Mouse (Mus musculus) forebrain, embryonic 13.5 days (tissue): Measurements from ENCODE around the gene Fam20b. TPM values are rescaled to one million over a fixed set of nuclear protein-coding genes. Genes with fewer than 3 reads are reported as not detected.

Experiments
- ATAC-seq: fragments of 200-750 bp; cut with Nextera tagmentation; 2 replicates; pipeline ENCODE4 v1.8.0; 2017
- H3K27ac ChIP-seq: fragments of 300-500 bp; sonication (generic); 2 replicates; pipeline ENCODE4 v1.5.1; 2015; ENCODE audit warnings: inconsistent platforms, mild to moderate bottlenecking, moderate library complexity
- H3K27me3 ChIP-seq: fragments of 300-500 bp; sonication (generic); 2 replicates; pipeline ENCODE4 v1.6.1; 2015; ENCODE audit warnings: mild to moderate bottlenecking, inconsistent platforms
- H3K36me3 ChIP-seq: fragments of 300-500 bp; sonication (generic); 2 replicates; pipeline ENCODE4 v1.6.1; 2015; ENCODE audit warnings: mild to moderate bottlenecking, inconsistent platforms; ENCODE audit not compliant: poor library complexity, severe bottlenecking
- H3K4me1 ChIP-seq: fragments of 300-500 bp; sonication (generic); 2 replicates; pipeline ENCODE4 v1.6.1; 2015; ENCODE audit warnings: inconsistent platforms
- H3K4me2 ChIP-seq: fragments of 300-500 bp; sonication (generic); 2 replicates; pipeline ENCODE4 v1.6.1; 2015; ENCODE audit warnings: inconsistent platforms, mild to moderate bottlenecking, moderate library complexity
- H3K4me3 ChIP-seq: fragments of 300-500 bp; sonication (generic); 2 replicates; pipeline ENCODE4 v1.5.1; 2015; ENCODE audit warnings: mild to moderate bottlenecking, inconsistent platforms
- H3K9ac ChIP-seq: fragments of 300-500 bp; sonication (generic); 2 replicates; pipeline ENCODE4 v1.6.1; 2015; ENCODE audit warnings: mild to moderate bottlenecking, inconsistent platforms
- H3K9me3 ChIP-seq: fragments of 300-500 bp; sonication (generic); replicated peaks from 2 replicates; pipeline ENCODE4 v1.6.1; 2016; ENCODE audit warnings: inconsistent platforms
- WGBS: fragments of 180-500 bp; shearing (Covaris S2); methylation state at CpG from one replicate; pipeline ENCODE4 v1.1.7; 2015; 5-methylcytosine and 5-hydroxymethylcytosine counted together
- polyA plus RNA-seq: library from polyadenylated mRNA; unstranded; fragments of >200 nt; fragmentation: Nextera tagmentation; extraction: Ambion mirVana; gene quantifications from 2 replicates; pipeline ENCODE4 v1.2.1, GENCODE M21; 2015

Fam20b gene
- 18.0 and 18.2 TPM in 2 replicates for polyA plus RNA-seq

DNA sequence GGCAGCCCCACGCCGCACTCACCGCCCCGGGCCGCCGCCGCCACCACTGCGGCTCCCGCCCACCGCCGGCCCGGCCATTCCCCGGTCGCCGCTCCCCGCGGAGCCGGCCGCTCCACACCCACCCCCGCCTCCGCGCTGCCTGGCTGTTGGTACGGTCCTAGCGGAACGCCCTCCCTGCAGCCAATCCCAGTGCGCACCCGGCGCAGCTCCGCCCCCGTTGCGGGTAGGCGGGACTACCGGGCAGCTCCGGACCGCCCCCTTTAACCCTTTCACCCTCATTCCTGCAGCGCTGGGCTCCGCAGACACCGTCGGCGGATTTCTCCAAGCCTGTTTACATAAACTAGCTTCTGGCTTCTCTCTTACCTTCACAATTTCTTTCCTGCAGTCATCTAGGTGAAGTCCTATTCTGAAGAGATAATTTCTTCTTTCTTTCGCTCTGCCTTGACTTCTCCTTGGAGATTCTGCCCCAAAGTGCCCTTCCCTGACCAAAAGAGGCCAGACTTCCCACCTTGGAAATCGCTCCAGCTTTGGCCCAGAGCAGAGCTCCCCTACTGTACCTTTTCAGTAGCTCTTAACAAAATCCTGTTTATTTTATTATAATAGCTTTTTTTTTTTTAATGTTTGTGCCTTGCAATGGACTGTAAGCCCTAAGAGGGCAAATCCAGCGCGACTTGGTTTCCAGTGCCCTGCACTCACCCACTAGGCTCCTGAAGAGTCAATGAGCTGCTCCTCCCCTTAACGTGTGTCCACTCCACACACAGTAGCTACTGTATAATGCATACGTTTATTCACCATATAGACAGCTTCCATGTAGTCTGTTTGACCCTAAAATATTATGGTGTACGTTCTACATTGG, at the start of gene Fam20b:
TSS of gene Fam20b (minus strand) at position 137 of the 856 bp plus-strand sequence.
- H3K27me3 ChIP-seq, result peaks cover 6% of the 10 kb centered on the region; the same call in 1 of the 2 replicates
- no peaks in the 10 kb centered on the region for H3K36me3 ChIP-seq
- peaks cover 15% of the 10 kb centered on the region for H3K4me1 ChIP-seq
- WGBS, result under 1% methylated on average over 47 of the region's 47 CpGs
- no peaks in the 10 kb centered on the region for H3K9me3 ChIP-seq
- ATAC-seq, result peak; percentile 98
- H3K4me2 ChIP-seq, result peak within 1 kb of the TSS; percentile 73
- H3K9ac ChIP-seq, result peak within 1 kb of the TSS; percentile 87
- peak within 1 kb of the TSS; percentile 84 for H3K4me3 ChIP-seq
- H3K27ac ChIP-seq, result peak within 1 kb of the TSS; percentile 85

DNA sequence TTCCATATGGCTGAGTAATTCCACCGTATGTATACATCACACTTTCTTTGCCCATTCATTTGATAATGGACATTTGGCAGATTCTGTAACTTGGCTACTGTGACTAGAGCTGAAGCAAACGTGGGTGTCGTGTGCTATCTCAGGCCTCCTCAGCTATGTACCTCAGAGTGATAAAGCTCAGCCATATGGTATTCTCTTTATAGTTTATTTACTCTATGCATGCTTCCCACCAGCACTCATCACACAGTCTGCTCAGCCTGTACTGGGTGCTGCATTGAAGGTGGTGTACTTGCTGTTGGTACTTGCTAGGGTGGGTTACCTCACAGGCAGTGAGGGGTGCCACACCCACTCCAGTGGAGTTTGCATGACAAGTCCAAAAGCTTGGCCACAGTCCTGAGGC, 46.4 kb upstream of the Fam20b start:
- Histone ChIP-seq H3K27me3 (no peaks in the 10 kb centered on the region), H3K4me1 (0 out of 2 replicates have a peak, but pooled peaks cover 2% of the 10 kb centered on the region), H3K4me2 (no peak overlapping the region), H3K4me3 (no peak overlapping the region), H3K36me3 (no peaks in the 10 kb centered on the region), H3K9ac (no peak overlapping the region), H3K9me3 (peaks cover 16% of the 10 kb centered on the region), H3K27ac (no peak overlapping the region)
- 94% methylated on average over 3 of the region's 3 CpGs for WGBS
- no peak for ATAC-seq

DNA sequence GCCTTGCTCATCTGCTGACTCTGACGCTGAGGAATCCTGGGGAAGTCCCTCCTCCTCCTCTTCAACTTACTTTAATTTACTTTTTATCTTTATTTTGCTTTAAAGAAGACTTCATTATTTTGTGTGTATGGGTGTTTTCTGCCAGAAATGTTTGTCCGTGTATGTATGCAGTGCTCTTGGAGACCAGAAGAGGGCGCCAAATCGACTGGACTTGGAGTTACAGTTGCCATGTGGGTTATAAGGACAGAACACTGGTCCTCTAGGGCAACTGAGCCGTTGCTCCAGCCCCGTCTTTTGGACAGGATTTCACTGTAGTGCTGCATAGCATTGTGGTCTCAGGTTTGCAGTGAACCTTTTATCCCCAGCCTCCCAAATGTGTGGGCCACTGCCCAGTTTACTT, 45.7 kb upstream of the Fam20b start:
- no peaks in the 10 kb centered on the region for H3K27me3 ChIP-seq
- H3K4me3 ChIP-seq, result no peak overlapping the region
- H3K9ac ChIP-seq, result no peak overlapping the region
- no peak overlapping the region for H3K4me2 ChIP-seq
- peaks cover 16% of the 10 kb centered on the region for H3K9me3 ChIP-seq
- 0 out of 2 replicates have a peak, but pooled peaks cover 2% of the 10 kb centered on the region for H3K4me1 ChIP-seq
- WGBS, result 73% methylated on average over 6 of the region's 6 CpGs
- no peak overlapping the region for H3K27ac ChIP-seq
- no peak for ATAC-seq
- H3K36me3 ChIP-seq, result no peaks in the 10 kb centered on the region

DNA sequence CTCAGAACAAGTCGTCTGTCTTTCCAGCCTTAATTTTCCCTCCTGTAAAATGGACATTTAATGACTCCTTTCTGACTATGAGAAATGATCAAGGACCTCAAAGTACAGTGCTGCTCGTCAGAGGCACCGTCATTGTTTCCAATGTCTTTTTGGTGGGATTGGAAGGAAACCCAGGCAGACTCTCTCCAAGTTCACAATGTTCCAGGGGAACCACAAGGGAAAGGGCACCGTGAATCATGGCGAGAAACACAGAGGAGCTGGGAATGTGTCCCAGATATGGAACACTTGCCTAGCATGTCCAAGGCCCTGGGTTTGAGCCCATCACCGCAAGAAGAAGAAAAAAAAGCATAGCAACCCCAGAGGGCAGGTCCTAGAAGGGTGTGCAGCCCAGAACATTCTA, 44.4 kb upstream of the Fam20b start:
- Histone ChIP-seq H3K36me3 (no peaks in the 10 kb centered on the region), H3K4me3 (no peak overlapping the region), H3K27me3 (no peaks in the 10 kb centered on the region), H3K9ac (no peak overlapping the region), H3K4me2 (no peak overlapping the region), H3K27ac (no peak overlapping the region), H3K9me3 (peaks cover 16% of the 10 kb centered on the region), H3K4me1 (0 out of 2 replicates have a peak, but pooled peaks cover 2% of the 10 kb centered on the region)
- no peak for ATAC-seq
- 96% methylated on average over 6 of the region's 6 CpGs for WGBS

DNA sequence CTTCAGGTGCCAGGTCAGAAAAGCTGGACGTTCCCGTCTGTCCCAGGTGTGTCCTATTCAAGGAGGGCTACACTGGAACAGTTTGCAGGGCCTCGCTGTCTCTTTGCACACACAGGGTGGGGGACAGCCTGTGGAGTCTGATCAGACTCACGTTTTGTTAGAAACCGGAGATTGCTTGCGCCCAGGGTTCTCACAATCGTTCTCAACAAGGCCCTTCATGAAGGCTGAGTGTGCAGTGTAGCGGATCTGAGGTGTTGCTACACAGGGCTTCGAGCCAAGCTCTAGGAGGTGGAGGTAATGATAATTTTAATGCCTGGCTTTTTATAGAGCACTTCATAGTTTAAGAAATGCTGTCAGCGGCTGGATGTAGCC, 42.5 kb upstream of the Fam20b start:
- H3K27ac ChIP-seq, result no peak overlapping the region
- ATAC-seq, result no peak
- no peak overlapping the region for H3K4me2 ChIP-seq
- 0 out of 2 replicates have a peak, but pooled peaks cover 2% of the 10 kb centered on the region for H3K4me1 ChIP-seq
- peaks cover 5% of the 10 kb centered on the region for H3K9me3 ChIP-seq
- H3K4me3 ChIP-seq, result no peak overlapping the region
- no peak overlapping the region for H3K9ac ChIP-seq
- WGBS, result 80% methylated on average over 10 of the region's 10 CpGs
- H3K27me3 ChIP-seq, result no peaks in the 10 kb centered on the region
- H3K36me3 ChIP-seq, result no peaks in the 10 kb centered on the region

DNA sequence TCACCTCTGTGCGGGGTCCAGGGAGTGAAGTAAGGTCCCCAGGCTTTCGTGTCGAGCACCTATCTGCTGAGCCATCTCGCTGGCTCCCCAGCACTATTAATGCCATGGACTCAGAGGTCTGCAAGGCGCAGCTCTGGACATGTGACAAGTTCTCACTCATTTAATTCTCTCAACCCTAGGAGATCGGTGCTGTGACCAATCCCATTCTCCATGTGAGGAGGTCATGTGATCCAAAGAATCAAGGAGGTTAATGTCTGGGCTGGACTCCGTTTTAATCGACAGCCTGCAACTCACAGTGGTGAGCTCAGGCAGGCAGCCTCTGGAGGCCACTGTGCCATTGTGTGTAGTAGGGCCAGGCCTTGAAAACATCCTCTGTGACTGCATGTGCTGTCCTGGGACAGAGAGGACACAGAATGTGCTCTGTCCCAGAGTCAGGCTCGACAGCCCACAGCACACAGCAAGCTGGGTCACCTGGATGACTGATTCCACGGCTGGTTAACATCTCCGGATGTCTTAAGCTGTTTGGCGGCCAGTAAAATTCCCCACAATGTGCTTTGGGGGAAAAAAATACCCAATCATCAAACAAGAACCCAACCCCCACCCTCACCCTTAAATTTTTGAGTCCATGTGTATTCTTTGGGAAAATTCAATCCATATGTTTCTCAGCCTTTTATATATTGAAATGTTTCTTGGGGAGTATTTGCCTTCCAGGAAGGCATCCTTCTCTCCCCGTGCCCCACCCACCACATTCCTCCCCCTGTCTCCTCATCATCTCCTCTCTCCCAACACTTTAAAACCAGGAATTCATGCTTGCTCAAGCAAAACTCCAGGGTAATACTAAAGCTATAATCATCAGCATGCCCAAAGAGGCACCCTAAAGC, 41.9 kb upstream of the Fam20b start:
- no peak overlapping the region for H3K4me2 ChIP-seq
- no peaks in the 10 kb centered on the region for H3K27me3 ChIP-seq
- H3K4me3 ChIP-seq, result no peak overlapping the region
- no peak overlapping the region for H3K27ac ChIP-seq
- no peak overlapping the region for H3K9ac ChIP-seq
- H3K4me1 ChIP-seq, result peaks cover 2% of the 10 kb centered on the region; the same call in 1 of the 2 replicates
- no peak for ATAC-seq
- H3K36me3 ChIP-seq, result no peaks in the 10 kb centered on the region
- H3K9me3 ChIP-seq, result no peaks in the 10 kb centered on the region; the same call in 1 of the 2 replicates
- WGBS, result 79% methylated on average over 13 of the region's 13 CpGs

DNA sequence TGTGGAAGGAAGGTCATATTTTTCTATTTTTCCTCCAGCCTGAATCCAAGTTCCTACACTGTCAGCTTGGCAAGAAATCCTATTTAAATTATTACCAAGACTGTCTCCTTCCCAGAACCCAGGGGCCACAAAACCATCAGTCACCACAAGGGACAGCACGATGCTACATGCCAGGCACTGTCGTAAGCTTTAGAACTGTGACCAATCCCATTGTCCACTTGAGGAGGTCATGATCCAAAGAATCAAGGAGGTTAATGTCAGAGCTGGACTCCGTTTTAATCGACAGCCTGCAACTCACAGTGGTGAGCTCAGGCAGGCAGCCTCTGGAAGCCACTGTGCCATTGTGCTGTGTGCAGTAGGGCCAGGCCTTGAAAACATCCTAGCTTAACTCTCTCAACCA, 39.4 kb upstream of the Fam20b start:
- Histone ChIP-seq H3K9ac (no peak overlapping the region), H3K4me3 (no peak overlapping the region), H3K27me3 (no peaks in the 10 kb centered on the region), H3K4me1 (peaks cover 23% of the 10 kb centered on the region), H3K36me3 (no peaks in the 10 kb centered on the region), H3K9me3 (no peaks in the 10 kb centered on the region), H3K27ac (no peak overlapping the region), H3K4me2 (no peak overlapping the region)
- no peak for ATAC-seq
- 38% methylated on average over 4 of the region's 4 CpGs for WGBS

DNA sequence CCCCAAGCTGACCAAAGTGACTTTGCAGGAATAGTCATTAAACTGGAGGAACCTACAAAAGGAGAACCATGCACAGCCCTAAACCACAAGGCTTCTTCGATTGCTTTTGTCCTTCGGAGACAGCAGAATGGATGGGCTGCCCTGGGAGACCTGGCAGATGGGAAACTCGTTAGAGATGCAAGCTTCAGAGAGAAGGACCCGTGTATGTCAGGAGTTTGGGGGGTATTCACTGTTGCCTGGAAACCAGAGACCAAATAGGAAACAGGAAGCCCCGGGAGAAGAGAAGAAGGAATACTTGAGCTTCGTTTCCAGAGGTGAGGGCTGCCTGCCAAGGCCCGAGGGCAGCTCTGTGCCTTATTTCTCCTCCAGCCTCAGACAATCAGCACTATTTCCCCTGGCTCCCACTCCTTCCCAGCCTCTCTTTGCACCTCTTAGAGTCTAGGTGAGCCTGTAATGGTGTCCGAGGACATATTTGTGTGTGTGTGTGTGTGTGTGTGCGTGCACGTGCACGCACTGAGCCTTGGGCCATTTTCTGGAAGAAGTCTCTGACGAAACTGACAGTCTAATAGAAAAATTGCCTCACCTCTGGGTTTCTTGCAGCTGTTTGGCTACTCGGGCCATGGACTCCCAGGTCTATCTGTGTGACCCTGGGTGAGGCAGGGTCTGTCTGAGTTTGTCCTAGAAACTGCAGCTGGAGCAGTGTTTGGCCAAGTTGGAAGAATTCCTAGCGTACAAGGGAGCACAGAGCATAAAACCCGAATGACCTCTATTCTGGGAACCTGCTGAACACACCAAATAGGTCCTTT, 35.9 kb upstream of the Fam20b start:
- Histone ChIP-seq H3K36me3 (no peaks in the 10 kb centered on the region), H3K4me3 (no peak overlapping the region), H3K9ac (0 out of 2 replicates have a peak overlapping the region, but pooled peaks have one; percentile 34), H3K27me3 (no peaks in the 10 kb centered on the region), H3K4me1 (peaks cover 29% of the 10 kb centered on the region), H3K27ac (peak overlapping the region; percentile 78), H3K4me2 (peak overlapping the region; percentile 16; the same call in 1 of the 2 replicates), H3K9me3 (no peaks in the 10 kb centered on the region)
- ATAC-seq, result peak; percentile 63
- 45% methylated on average over 15 of the region's 15 CpGs for WGBS

DNA sequence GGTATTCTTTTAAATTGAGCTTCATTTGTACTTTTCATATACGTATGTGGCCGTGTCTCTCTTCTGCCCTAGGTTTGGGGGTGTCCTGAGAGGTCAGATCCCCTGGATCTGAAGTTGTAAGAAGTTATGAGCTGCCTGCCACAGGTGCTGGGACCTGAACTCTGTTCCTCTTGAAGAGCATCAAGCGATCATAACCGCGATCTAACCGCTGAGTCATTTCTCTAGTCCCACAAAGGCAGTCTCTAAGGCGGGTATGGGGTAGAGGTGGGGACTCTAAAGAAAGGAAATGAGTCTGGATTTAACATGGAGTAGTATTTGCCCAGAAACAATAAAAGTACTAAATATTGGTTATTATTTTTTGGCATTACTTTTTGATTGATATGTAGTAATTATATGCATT, 34.1 kb upstream of the Fam20b start:
- no peak overlapping the region for H3K27ac ChIP-seq
- no peak for ATAC-seq
- no peaks in the 10 kb centered on the region for H3K27me3 ChIP-seq
- H3K4me3 ChIP-seq, result no peak overlapping the region
- H3K9me3 ChIP-seq, result no peaks in the 10 kb centered on the region
- no peak overlapping the region for H3K9ac ChIP-seq
- H3K36me3 ChIP-seq, result no peaks in the 10 kb centered on the region
- no peak overlapping the region for H3K4me2 ChIP-seq
- WGBS, result 88% methylated on average over 7 of the region's 7 CpGs
- H3K4me1 ChIP-seq, result peaks cover 34% of the 10 kb centered on the region

DNA sequence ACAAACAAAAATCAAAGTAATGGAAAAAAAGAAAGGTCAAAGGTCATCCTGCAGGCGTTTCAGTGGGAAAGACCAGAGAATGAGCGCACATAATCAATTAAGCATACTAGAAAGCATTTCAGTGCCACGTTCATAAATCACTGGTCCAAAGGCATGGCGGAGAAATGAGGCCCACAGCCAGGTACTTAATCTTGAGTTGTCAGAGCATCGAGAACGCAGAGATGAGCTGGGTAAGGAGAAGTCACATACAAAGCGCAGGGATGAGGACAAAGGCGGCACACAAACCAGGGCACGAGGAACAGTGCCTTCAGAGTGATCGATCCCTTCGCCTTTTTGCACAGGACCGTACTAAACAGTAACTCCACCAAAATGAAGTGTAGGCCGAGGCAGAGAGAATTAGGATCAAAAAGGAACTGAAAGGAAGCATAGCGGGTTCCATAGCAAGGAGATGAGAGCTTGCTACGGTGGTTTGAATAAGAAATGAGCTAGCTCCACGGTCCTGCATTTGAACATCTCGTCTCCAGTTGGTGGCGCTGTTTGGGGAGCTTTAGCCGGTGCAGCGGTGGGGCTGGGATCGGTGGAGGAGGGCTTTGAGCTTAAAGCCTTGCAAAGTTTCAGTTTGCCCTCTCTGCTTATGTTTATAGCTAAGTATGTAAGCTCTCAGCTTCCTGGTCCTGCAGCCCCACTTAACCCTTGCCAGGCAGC, 33.3 kb upstream of the Fam20b start:
- H3K27me3 ChIP-seq, result no peaks in the 10 kb centered on the region
- H3K9ac ChIP-seq, result peak overlapping the region; percentile 39
- peak; percentile 66 for ATAC-seq
- H3K36me3 ChIP-seq, result no peaks in the 10 kb centered on the region
- H3K9me3 ChIP-seq, result no peaks in the 10 kb centered on the region
- peaks cover 34% of the 10 kb centered on the region for H3K4me1 ChIP-seq
- H3K27ac ChIP-seq, result no peak overlapping the region
- 9% methylated on average over 21 of the region's 21 CpGs for WGBS
- peak overlapping the region; percentile 22; the same call in 1 of the 2 replicates for H3K4me3 ChIP-seq
- peak overlapping the region; percentile 51 for H3K4me2 ChIP-seq

DNA sequence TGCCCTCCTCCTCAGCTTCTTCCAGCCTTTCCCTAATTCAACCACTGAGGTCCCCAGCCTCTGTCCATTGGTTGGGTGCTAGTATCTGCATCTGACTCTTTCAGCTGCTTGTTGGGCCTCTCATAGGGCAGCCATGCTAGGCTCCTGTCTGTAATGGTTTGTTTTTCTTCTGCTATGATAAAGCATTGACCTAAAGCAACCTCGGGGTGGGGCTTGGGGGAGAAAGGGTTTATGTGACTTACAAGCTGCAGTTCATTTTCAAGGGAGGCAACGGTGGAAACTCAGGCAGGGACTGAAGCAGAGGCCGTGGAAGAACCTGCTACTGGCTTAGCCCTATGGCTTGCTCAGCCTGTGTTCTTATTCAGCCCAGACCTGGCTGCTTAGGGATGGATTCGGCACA, 31.4 kb upstream of the Fam20b start:
- no peak for ATAC-seq
- Histone ChIP-seq H3K9me3 (no peaks in the 10 kb centered on the region), H3K4me2 (no peak overlapping the region), H3K4me1 (peaks cover 29% of the 10 kb centered on the region), H3K27me3 (no peaks in the 10 kb centered on the region), H3K27ac (no peak overlapping the region), H3K9ac (no peak overlapping the region), H3K4me3 (no peak overlapping the region), H3K36me3 (no peaks in the 10 kb centered on the region)
- 62% methylated on average over 4 of the region's 4 CpGs for WGBS
